Mouse (Mus musculus): ENCODE results near the gene Khnyn.

- no peak for TF ChIP-seq POLR2A (IDR thresholded peaks at IDR 0.05; ENCODE audit: borderline replicate concordance, insufficient read depth, low read length)
- TF ChIP-seq CTCF (IDR thresholded peaks at IDR 0.05; ENCODE audit: borderline replicate concordance, insufficient read depth, low read depth, low read length) = no peak
Measured at GRCm38 (mm10) chr14:55862186-55862585, 22.6 kb upstream of the Khnyn start.
